Mouse (Mus musculus): ENCODE measurements around the gene Acot12.

GRCm38 (mm10) chr13:91696109-91696645 lies 45.1 kb upstream of the Acot12 start:
- TF ChIP-seq CTCF (IDR thresholded peaks at IDR 0.05; ENCODE audit: extremely low read depth, insufficient read depth, low read length) (no peak), POLR2A (IDR thresholded peaks at IDR 0.05; ENCODE audit: extremely low read depth, insufficient read depth, low read length) (no peak)
